Mouse (Mus musculus) megakaryocyte, embryonic 14.5 days (primary cell): ENCODE data around the gene S1pr4.

Experiments
- FLI1 ChIP-seq: IDR thresholded peaks from 2 replicates; pipeline ENCODE4 v1.6.1; 2012; ENCODE audit warnings: low read length, inconsistent platforms, mixed read lengths
- GATA1 ChIP-seq: IDR thresholded peaks from 3 replicates; pipeline ENCODE4 v1.6.1; 2012; ENCODE audit warnings: mixed read lengths, low read length, inconsistent platforms, borderline replicate concordance

DNA sequence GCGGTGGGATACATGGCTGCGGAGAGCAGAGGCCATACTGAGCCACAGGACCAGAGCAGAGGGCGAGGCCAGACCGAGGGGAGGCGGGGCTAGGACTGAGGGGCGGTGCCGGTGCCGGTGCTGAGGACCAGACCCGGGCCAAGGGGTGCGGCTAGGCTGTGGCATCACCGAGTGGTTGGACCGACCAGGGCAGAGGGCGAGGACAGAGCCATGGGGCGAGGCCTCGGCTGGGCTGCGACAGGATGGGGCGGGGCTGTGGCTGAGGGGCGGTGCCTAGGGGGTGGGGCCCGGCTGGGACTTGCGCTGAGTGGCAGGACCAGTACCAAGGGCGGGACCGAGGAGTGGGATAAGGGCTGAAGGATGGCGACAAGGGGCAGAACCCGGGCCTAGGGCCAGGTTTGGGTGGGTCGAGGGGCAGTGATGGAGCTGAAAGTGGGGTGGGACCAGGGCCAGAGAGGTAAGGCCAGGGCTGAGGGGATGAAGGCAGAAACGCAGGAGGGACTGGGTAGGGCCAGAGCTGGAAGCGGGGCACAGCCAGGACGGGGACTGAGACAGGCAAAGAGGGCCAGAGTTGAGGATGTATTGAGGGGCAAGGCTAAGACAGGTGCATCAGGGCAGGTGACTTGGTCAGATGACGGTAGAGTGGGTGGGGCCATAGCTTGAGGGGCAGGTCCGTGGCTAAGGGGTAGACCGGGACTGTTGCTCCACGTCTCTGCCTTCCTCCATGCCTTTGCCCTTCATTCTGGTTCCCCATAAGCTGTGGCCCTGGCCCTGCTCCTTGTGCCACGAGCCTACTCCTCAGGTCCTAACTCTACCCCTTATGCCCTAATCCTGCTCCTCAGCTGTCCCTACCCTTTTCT, 35.3 kb downstream of the S1pr4 start:
- TF ChIP-seq FLI1 (no peak), GATA1 (no peak)
